Mouse (Mus musculus) intestine, embryonic 14.5 days (tissue): ENCODE measurements around the gene Snx9. TPM values are rescaled to one million over a fixed set of nuclear protein-coding genes. Genes with fewer than 3 reads are reported as not detected.

Experiments
- ATAC-seq: fragments of 200-750 bp; cut with Nextera tagmentation; replicated peaks from 2 replicates; pipeline ENCODE4 v1.8.0; 2017; ENCODE audit warnings: low read depth, moderate number of reproducible peaks, moderate TSS enrichment, moderate library complexity; ENCODE audit not compliant: low FRiP score, low TSS enrichment
- DNase-seq: peaks from one replicate; pipeline ENCODE4 v3.0.0-alpha.2; 2018; ENCODE audit warnings: low spot score
- H3K27ac ChIP-seq: fragments of 300-500 bp; sonication (generic); 2 replicates; pipeline ENCODE4 v1.5.1; 2014; ENCODE audit warnings: low read depth, mild to moderate bottlenecking, control low read depth
- H3K27me3 ChIP-seq: fragments of 300-500 bp; sonication (generic); replicated peaks from 2 replicates; pipeline ENCODE4 v1.6.1; 2014; ENCODE audit warnings: low read length, control low read depth; ENCODE audit not compliant: control insufficient read depth, insufficient read depth
- H3K36me3 ChIP-seq: fragments of 300-500 bp; sonication (generic); 2 replicates; pipeline ENCODE4 v1.6.1; 2014; ENCODE audit warnings: low read length, control low read depth; ENCODE audit not compliant: control insufficient read depth, insufficient read depth
- H3K4me1 ChIP-seq: fragments of 300-500 bp; sonication (generic); replicated peaks from 2 replicates; pipeline ENCODE4 v1.6.1; 2014; ENCODE audit warnings: low read length, control low read depth, mixed read lengths; ENCODE audit not compliant: control insufficient read depth, insufficient read depth
- H3K4me2 ChIP-seq: fragments of 300-500 bp; sonication (generic); 2 replicates; pipeline ENCODE4 v1.6.1; 2014; ENCODE audit warnings: low read length
- H3K4me3 ChIP-seq: fragments of 300-500 bp; sonication (generic); 2 replicates; pipeline ENCODE4 v1.5.1; 2014; ENCODE audit warnings: low read depth, low read length, control low read depth, mixed read lengths
- H3K9ac ChIP-seq: fragments of 300-500 bp; sonication (generic); 2 replicates; pipeline ENCODE4 v1.6.1; 2014; ENCODE audit warnings: mild to moderate bottlenecking, low read length
- H3K9me3 ChIP-seq: fragments of 300-500 bp; sonication (generic); 2 replicates; pipeline ENCODE4 v1.6.1; 2016; ENCODE audit warnings: low read length, control low read depth; ENCODE audit not compliant: control insufficient read depth
- WGBS: fragments of 180-500 bp; shearing (Covaris S2); extraction: QIAGEN DNeasy Blood & Tissue Kit; methylation state at CpG from one replicate; pipeline ENCODE4 v1.1.7; 2014; 5-methylcytosine and 5-hydroxymethylcytosine counted together
- polyA plus RNA-seq: library from polyadenylated mRNA; unstranded; fragments of >200 nt; fragmentation: Nextera tagmentation; extraction: Ambion mirVana; gene quantifications from 2 replicates; pipeline ENCODE4 v1.2.1, GENCODE M21; 2014

Snx9 gene
- polyA plus RNA-seq, 1 experiment from 2014 or later, result 42.7 TPM

DNA sequence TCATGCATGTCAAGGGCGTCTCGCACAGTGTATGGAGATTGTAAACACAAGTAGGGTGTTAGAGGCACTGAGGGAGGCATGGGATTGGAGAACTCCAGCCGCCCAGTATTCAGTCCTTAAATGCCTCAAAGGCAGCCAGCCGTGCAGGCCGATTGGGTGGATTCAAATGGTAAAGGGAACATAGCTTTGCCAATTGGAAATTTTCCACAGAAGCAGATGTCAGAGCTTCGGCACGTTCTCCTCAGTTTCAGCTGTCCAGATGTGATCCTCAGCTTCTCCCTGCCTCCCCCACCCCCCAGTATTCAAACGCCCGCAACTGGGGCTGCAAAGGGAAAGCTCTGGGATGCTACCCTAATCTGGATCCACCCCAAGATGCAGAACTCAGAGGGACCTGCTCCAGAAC, 21.3 kb upstream of the Snx9 start:
- H3K4me3 ChIP-seq, result no peak overlapping the region
- H3K27ac ChIP-seq, result peak overlapping the region; percentile 38; the same call in 1 of the 2 replicates
- no peaks in the 10 kb centered on the region for H3K27me3 ChIP-seq
- peaks cover 2% of the 10 kb centered on the region; the same call in 1 of the 2 replicates for H3K4me1 ChIP-seq
- no peaks in the 10 kb centered on the region for H3K36me3 ChIP-seq
- ATAC-seq (no peak), DNase-seq (no peak)
- no peak overlapping the region for H3K4me2 ChIP-seq
- no peak overlapping the region for H3K9ac ChIP-seq
- WGBS, result 23% methylated on average over 9 of the region's 9 CpGs
- no peaks in the 10 kb centered on the region for H3K9me3 ChIP-seq

DNA sequence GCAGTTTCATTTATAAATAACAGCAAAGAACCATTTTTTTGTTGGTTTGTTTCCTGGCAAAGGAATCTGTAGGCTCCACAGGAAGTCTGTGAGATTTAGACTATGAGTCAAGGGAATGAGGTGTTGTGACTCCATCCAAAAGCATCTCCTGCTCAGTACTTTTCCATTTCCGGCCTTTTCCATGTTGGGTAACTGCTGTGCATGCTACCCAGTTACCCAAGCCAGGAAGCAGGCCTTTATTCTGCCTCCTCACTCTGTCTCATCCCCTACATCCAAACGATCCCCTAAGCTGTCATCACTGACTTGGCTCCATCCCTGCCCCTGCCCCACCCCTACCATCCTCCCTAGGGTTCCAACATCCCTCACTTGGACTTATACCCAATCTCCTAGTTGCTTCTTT, 18.6 kb upstream of the Snx9 start:
- no peak overlapping the region for H3K9ac ChIP-seq
- H3K9me3 ChIP-seq, result no peaks in the 10 kb centered on the region
- DNase-seq, result no peak
- H3K4me1 ChIP-seq, result peaks cover 2% of the 10 kb centered on the region; the same call in 1 of the 2 replicates
- no peaks in the 10 kb centered on the region for H3K36me3 ChIP-seq
- no peak overlapping the region for H3K27ac ChIP-seq
- no peak overlapping the region for H3K4me3 ChIP-seq
- H3K27me3 ChIP-seq, result no peaks in the 10 kb centered on the region
- ATAC-seq, result no peak
- 73% methylated on average over 2 of the region's 2 CpGs for WGBS
- H3K4me2 ChIP-seq, result no peak overlapping the region

DNA sequence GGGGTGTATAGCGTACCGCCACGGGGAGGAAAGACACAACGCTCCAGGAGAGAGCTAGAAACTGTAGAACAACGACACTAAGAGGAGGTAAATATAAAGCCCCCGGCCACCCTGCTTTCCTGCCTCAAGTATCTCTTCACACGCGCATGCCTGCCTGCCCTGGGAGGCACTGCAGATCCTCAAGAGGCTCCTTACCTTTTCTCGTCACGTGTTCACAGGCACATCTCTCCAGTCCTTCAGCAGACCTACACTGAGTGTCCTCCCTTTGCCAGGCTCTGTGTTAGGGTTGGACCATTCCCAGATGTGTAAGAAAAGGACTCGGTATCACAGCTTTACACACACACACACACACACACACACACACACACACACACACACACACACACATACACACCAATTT, 18.1 kb upstream of the Snx9 start:
- Histone ChIP-seq H3K9ac (no peak overlapping the region), H3K4me1 (peaks cover 2% of the 10 kb centered on the region; the same call in 1 of the 2 replicates), H3K27me3 (no peaks in the 10 kb centered on the region), H3K4me3 (no peak overlapping the region), H3K36me3 (no peaks in the 10 kb centered on the region), H3K4me2 (no peak overlapping the region), H3K27ac (no peak overlapping the region), H3K9me3 (no peaks in the 10 kb centered on the region)
- 92% methylated on average over 11 of the region's 11 CpGs for WGBS
- no peak for ATAC-seq
- no peak for DNase-seq

DNA sequence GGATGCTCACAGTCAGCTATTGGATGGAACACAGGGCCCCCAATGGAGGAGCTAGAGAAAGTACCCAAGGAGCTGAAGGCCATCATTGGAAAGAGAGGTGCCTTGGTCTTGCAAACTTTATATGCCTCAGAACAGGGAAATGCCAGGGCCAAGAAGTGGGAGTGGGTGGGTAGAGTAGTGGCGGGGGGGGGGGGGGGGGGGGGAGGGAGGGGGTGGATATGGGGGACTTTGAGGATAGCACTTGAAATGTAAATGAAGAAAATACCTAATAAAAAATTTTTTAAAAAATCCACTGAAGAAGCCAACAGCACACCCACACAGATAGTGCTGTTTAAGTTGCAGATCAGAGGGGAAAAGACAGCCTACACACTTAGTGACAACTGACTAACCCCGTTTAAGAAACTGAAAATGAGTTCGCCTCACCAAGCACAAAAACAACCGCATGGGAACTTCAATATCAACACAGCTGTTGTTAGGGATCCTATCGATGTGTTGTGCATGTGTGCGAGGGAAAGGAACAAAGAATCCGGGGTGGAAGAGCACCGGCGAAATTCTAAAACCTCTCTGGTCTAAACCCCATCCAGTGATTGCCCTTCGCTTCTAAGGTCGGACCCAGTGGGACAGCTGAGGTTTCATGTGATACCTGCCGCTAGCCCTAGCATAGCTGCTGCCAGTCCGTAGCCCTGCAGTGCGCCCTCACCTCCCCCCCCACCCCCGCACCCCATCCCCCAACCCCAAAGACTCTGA, 13.1 kb upstream of the Snx9 start:
- H3K9me3 ChIP-seq, result no peaks in the 10 kb centered on the region
- no peak for ATAC-seq
- H3K4me2 ChIP-seq, result peak overlapping the region; percentile 31
- H3K27ac ChIP-seq, result no peak overlapping the region
- H3K4me3 ChIP-seq, result no peak overlapping the region
- no peak for DNase-seq
- H3K27me3 ChIP-seq, result no peaks in the 10 kb centered on the region
- H3K9ac ChIP-seq, result peak overlapping the region; percentile 29; the same call in 1 of the 2 replicates
- 22% methylated on average over 14 of the region's 15 CpGs for WGBS
- 0 out of 2 replicates have a peak, but pooled peaks cover 2% of the 10 kb centered on the region for H3K4me1 ChIP-seq
- no peaks in the 10 kb centered on the region for H3K36me3 ChIP-seq

DNA sequence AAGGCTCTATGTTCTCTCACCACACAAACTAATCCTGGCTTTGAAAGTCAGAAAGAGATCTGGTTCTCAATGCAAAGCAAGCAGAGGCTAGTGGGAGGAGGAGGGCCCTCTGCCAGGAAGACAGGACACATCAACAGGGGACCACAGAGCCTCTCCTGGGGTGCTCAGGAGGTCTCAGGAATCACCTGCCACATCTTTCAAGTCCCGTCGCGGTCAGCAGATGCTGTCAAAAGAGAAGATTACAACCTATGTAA, 12.6 kb upstream of the Snx9 start:
- 22% methylated on average over 3 of the region's 3 CpGs for WGBS
- 0 out of 2 replicates have a peak, but pooled peaks cover 2% of the 10 kb centered on the region for H3K4me1 ChIP-seq
- no peaks in the 10 kb centered on the region for H3K36me3 ChIP-seq
- H3K27me3 ChIP-seq, result no peaks in the 10 kb centered on the region
- peak overlapping the region; percentile 31; the same call in 1 of the 2 replicates for H3K4me2 ChIP-seq
- H3K27ac ChIP-seq, result no peak overlapping the region
- no peak for DNase-seq
- H3K4me3 ChIP-seq, result no peak overlapping the region
- no peaks in the 10 kb centered on the region for H3K9me3 ChIP-seq
- ATAC-seq, result no peak
- H3K9ac ChIP-seq, result no peak overlapping the region

DNA sequence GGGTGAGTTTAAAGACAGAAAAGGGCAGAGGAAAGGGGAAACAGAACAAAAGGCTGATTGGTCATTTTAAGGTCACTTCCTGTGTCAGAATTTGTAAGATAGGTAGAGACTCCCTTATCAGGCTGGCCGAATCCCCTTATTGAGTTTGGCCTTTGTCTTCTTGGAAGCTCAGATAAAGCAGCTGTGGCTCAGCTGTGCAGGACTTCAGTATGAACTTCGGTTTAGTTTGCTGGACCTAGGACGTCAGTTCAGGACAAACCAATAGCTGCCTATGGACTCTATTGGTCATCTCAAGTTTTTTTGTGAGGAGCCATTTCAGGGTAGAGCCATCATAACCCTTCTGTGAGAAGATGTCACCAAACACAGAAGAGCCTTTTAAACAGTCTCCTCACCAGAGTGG, 12.2 kb upstream of the Snx9 start:
- Histone ChIP-seq H3K4me3 (no peak overlapping the region), H3K4me2 (no peak overlapping the region), H3K4me1 (0 out of 2 replicates have a peak, but pooled peaks cover 2% of the 10 kb centered on the region), H3K27ac (no peak overlapping the region), H3K36me3 (no peaks in the 10 kb centered on the region), H3K9ac (no peak overlapping the region), H3K9me3 (no peaks in the 10 kb centered on the region), H3K27me3 (no peaks in the 10 kb centered on the region)
- WGBS, result 63% methylated on average over 3 of the region's 3 CpGs
- ATAC-seq, result no peak
- no peak for DNase-seq

DNA sequence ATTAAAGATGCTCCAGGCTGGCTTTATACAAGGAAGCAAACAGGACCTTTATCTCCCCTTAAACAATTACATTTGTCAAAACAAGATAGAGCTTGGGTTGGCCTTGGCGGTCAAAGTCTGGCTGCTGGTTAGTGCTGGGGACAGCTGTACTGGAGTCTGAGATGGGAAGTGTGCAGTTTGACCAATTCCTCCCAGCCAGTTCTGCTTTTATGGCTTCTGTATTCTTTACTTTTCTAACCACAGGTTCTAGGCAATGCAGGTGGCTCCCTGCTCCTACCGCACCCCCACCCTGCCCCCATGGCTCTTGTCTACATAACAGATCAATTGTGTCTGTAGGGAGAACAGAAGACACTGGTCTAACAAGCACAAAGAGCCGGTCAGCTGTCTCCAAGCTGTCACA, 11.2 kb upstream of the Snx9 start:
- WGBS, result 56% methylated on average over 3 of the region's 3 CpGs
- DNase-seq, result no peak
- no peak for ATAC-seq
- H3K4me3 ChIP-seq, result no peak overlapping the region
- no peak overlapping the region for H3K9ac ChIP-seq
- H3K9me3 ChIP-seq, result no peaks in the 10 kb centered on the region
- H3K27me3 ChIP-seq, result no peaks in the 10 kb centered on the region
- H3K4me1 ChIP-seq, result 0 out of 2 replicates have a peak, but pooled peaks cover 2% of the 10 kb centered on the region
- H3K27ac ChIP-seq, result no peak overlapping the region
- no peaks in the 10 kb centered on the region for H3K36me3 ChIP-seq
- no peak overlapping the region for H3K4me2 ChIP-seq

DNA sequence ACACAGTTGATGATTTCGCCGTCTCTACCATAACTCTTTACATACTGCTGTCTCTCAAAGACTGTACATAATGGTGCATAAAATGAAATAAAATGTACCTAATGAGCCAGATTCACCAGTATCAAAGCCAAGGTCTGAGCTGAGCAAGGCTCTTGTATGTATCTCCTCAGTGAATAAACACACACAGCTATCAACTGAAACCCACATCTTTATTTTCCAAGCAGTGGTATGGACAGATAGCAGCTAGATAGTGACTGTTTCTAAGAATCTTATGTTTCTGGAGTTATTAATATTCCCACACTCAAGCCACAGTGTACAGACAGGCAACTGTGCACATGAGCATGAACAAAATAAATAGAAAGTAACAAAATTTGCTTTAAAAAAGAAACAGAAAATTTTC, 10.7 kb upstream of the Snx9 start:
- no peaks in the 10 kb centered on the region for H3K36me3 ChIP-seq
- no peak overlapping the region for H3K9ac ChIP-seq
- no peaks in the 10 kb centered on the region for H3K9me3 ChIP-seq
- H3K4me3 ChIP-seq, result no peak overlapping the region
- no peak overlapping the region for H3K27ac ChIP-seq
- H3K4me2 ChIP-seq, result no peak overlapping the region
- WGBS, result 87% methylated on average over 2 of the region's 2 CpGs
- DNase-seq, result no peak
- no peak for ATAC-seq
- 0 out of 2 replicates have a peak, but pooled peaks cover 2% of the 10 kb centered on the region for H3K4me1 ChIP-seq
- no peaks in the 10 kb centered on the region for H3K27me3 ChIP-seq

DNA sequence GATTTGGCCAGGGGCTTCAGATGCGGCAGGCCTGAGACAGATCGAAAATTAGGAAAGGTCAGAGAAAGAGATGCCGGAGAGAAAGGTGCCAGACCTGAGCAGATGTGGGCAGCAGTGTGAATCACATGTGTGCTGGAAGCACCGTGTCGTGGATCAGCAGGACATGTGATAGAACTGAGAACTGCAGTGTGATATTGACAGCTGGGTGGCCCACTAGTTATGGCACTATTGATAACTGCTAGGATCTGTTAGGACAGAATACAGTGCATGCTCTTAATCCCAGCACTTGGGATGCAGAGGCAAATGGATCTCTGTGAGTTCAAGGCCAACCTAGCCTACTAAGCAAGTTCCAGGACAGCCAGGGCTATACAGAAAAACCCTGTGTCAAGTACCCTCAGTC, 10.3 kb upstream of the Snx9 start:
- ATAC-seq (no peak), DNase-seq (no peak)
- Histone ChIP-seq H3K4me3 (no peak overlapping the region), H3K4me2 (no peak overlapping the region), H3K27ac (no peak overlapping the region), H3K4me1 (0 out of 2 replicates have a peak, but pooled peaks cover 2% of the 10 kb centered on the region), H3K9ac (no peak overlapping the region), H3K9me3 (no peaks in the 10 kb centered on the region), H3K36me3 (no peaks in the 10 kb centered on the region), H3K27me3 (no peaks in the 10 kb centered on the region)
- WGBS, result 93% methylated on average over 5 of the region's 5 CpGs
